Mouse (Mus musculus) ovary, adult 18-20 months (tissue): ENCODE measurements around the gene Setmar.
"Not testable (repeated sequence)": the region's sequence is repeated elsewhere in the genome, so short reads cannot be mapped to it uniquely, and the experiment has no call there.

ENCODE experiments used
- DNase-seq: peaks from one replicate; pipeline ENCODE4 v3.0.0; 2022; ENCODE audit warnings: low spot score, mixed read lengths

Setmar gene

GRCm38 (mm10) chr6:108064918-108065526 lies at the start of gene Setmar:
Gene Setmar, plus strand, starts transcription at chr6:108065045.
- peak; percentile 92 for DNase-seq

GRCm38 (mm10) chr6:108021646-108022045 lies 43.2 kb upstream of the Setmar start:
- DNase-seq, result no peak

- not testable (repeated sequence) for DNase-seq
Measured at GRCm38 (mm10) chr6:108055041-108055440, 9.8 kb upstream of the Setmar start.

- no peak for DNase-seq
Measured at GRCm38 (mm10) chr6:108055946-108056345, 8.9 kb upstream of the Setmar start.

GRCm38 (mm10) chr6:108057353-108057752 lies 7.5 kb upstream of the Setmar start:
- no peak for DNase-seq

GRCm38 (mm10) chr6:108058066-108058465 lies 6.8 kb upstream of the Setmar start:
- no peak for DNase-seq

- DNase-seq, result no peak
Measured at GRCm38 (mm10) chr6:108061121-108061520, 3.7 kb upstream of the Setmar start.

GRCm38 (mm10) chr6:108065583-108065982 lies 738 bp downstream of the Setmar start:
- DNase-seq, result peak; percentile 53

GRCm38 (mm10) chr6:108070947-108071346 lies 6.1 kb downstream of the Setmar start:
- no peak for DNase-seq

- DNase-seq, result no peak
Measured at GRCm38 (mm10) chr6:108073071-108073470, 8.2 kb downstream of the Setmar start.

- no peak for DNase-seq
Measured at GRCm38 (mm10) chr6:108073931-108074330, 9.1 kb downstream of the Setmar start.

GRCm38 (mm10) chr6:108074624-108075023 lies 9.8 kb downstream of the Setmar start:
- no peak for DNase-seq

GRCm38 (mm10) chr6:108075857-108076256 lies 11.0 kb downstream of the Setmar start:
- no peak for DNase-seq

- no peak for DNase-seq
Measured at GRCm38 (mm10) chr6:108091296-108091695, 26.5 kb downstream of the Setmar start.

- DNase-seq, result no peak
Measured at GRCm38 (mm10) chr6:108092646-108093045, 27.8 kb downstream of the Setmar start.

- DNase-seq, result no peak
Measured at GRCm38 (mm10) chr6:108093449-108093848, 28.6 kb downstream of the Setmar start.

GRCm38 (mm10) chr6:108095445-108095844 lies 30.6 kb downstream of the Setmar start:
- no peak for DNase-seq

GRCm38 (mm10) chr6:108098171-108098845 lies 33.5 kb downstream of the Setmar start:
- peak; percentile 13 for DNase-seq

GRCm38 (mm10) chr6:108098846-108099217 lies 34.0 kb downstream of the Setmar start:
- DNase-seq, result no peak

- DNase-seq, result no peak
Measured at GRCm38 (mm10) chr6:108101936-108102830, 37.3 kb downstream of the Setmar start.

GRCm38 (mm10) chr6:108107376-108107775 lies 42.5 kb downstream of the Setmar start:
- DNase-seq, result no peak

GRCm38 (mm10) chr6:108110336-108110735 lies 45.5 kb downstream of the Setmar start:
- DNase-seq, result no peak

GRCm38 (mm10) chr6:108111693-108112092 lies 46.8 kb downstream of the Setmar start:
- DNase-seq, result no peak
